Mouse (Mus musculus) lung, postnatal 14 days (tissue): ENCODE measurements at regions not wholly inside any gene's neighbourhood (a gene's known extent, or its start where the extent isn't known, plus 50 kb on each side); places are given as distances from the start of the nearest gene placed in this dataset.
A peak's percentile ranks its signal among the peaks of the same experiment; 100 is the strongest.

Experiments
- DNase-seq: peaks from one replicate; pipeline ENCODE4 v3.0.0; 2021

DNA sequence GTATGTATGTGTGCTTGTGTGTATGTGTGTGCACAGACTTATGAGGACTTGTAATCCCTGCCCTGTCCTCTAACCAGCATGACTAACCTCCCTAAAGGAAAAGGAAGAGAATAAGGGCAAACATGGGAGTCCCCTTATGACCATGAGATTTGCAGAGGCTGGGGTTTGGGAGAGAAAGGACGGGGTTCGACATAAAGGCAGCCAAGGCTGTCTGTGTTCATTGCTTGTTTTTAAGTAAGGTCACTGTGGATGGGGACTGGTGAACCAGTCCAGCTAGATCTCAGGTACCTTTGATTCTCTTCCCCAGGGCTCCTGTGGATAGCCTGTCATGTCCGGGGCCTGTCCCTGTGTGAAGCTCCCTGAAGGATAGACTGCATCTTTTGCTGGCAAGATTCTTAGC lies 55.6 kb downstream of the Irf2bp2 start:
- DNase-seq: no peak

DNA sequence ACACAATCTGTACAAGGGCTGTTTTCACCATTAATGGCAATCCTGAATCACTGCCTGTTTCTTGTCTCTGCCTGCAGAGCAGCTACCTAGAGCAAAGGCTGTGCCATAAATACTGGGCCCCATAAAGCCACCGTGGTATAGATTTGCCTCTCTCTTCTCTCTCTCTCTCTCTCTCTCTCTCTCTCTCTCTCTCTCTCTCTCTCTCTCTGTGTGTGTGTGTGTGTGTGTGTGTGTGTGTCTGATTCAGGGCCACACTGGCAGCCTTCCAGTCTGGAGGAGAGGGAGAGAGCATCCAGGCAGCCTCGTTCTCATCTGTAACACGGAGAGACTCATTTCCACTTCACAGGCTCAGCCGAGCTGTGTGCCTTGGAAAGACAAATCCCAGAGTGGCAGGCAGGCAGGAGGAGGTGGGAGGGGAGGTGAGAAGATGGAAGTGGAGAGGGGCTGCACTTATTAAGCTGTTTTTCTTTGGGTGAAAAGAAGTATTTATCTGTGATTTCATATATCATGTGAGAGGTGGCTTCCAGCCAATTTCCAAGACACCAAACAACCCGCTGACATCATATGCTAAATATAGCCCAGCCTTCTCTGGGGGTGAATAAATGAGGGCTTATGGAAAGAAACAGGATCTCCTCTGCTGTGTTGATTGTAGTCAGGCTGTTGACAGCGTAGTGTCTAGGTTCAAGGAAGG lies 56.7 kb downstream of the Irf2bp2 start:
- DNase-seq: peak; percentile 73

DNA sequence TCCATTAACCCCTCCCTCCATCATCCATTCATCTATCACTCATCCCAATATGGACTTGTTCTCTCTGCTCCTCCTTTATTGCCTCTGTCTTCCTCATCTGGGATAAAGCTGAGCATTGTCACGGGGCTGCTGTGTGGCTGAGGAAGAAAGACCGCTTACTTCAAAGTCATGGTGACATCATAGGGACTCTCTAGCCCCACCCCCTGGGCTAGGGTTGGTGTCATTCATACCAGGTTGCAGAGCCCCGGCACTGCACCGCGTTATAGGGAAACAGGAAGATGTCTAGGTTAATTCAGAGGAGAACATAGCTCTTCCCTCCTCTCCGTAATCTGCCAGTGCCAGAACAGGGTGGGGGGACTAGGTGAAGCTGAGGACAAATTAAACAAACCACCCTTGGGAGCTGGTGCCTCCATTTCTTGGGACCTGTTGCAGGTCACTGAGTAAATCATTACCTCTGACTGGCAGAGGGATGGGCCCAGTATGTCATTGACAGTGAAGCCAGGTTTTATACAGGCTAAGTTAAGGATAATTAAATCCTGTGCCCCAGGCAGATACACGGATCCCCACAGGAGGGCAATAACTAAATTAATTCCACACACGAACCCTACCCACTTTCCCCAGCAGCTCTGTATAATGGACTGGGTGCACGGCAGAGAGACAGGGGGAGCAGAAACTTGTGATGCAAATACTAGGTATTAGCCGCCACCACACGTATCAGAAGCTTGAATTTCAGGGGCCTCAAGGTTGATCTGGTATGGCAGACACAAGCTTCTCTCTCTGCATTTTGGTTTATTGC lies 57.5 kb downstream of the Irf2bp2 start:
- no peak for DNase-seq

DNA sequence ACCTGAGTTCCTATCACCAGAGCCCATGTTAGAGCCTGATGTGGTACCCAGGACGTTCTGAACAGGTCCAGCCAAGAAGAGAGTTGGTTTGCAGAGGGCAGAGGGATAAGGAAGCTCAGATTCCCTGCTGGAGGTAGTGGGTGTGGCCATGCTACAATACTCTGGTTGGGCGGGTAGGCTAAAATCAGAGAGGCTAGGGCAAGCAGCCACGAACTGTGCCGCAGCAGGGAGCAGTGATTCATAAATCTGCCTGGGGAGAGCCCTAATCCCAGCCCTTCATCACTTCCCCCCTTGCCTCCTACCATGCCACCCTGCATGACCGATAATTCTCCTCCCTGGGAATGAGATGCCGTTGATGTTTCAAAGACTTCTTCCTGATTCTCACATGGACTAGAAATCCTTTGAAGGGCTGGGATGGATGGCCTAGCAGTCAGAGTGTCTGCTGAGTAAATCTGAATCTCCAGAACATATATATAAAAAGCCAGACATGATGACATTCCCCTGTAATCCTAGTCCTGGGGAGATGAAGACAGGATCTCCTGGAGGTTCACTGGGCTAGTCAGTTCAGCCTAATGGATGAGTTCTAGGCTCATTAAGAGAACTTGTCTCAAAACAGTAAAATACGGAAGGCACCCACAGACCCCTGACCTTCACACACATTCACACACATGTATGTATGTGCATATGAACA lies 57.6 kb upstream of the Tarbp1 start:
- no peak for DNase-seq

DNA sequence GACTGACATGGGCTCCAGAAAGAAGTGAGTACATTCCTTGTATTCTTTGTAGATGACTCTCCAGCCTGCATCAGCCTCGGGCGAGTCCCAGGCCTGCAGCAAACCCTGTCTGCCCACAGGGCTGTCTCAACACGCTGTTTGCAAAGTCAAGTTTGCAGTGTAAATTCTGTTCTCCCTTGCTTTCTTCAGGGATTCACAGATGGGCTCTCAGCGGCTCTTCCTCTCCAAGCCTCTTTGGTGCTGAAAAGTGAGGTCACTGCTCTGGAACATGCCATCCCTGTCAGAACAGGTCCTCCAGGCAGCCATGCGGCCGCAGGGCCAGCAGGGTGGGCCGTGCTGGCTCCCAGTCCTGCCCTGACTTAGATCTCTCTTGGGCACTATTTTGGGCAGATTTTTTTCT lies 56.6 kb upstream of the Tarbp1 start:
- no peak for DNase-seq

DNA sequence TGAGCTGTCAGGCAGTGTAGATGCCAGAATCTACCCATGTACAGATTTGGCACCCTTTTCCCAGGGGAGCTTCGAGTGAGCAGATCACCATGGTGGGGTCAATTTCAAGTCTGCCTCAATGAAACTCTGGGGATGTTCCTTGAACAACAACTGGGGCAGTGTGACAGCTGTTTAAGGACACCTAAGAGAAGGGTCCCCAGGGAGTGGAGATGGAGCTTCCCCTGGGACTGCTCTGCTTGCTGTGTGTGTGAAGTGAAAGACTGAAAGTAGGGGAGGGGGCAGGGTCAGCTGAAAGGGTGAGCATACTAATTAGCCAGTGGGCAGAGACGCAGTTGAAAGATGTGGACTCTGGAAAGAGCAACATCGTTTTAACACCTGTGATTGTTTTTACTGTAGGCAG lies 54.5 kb upstream of the Tarbp1 start:
- DNase-seq: no peak

DNA sequence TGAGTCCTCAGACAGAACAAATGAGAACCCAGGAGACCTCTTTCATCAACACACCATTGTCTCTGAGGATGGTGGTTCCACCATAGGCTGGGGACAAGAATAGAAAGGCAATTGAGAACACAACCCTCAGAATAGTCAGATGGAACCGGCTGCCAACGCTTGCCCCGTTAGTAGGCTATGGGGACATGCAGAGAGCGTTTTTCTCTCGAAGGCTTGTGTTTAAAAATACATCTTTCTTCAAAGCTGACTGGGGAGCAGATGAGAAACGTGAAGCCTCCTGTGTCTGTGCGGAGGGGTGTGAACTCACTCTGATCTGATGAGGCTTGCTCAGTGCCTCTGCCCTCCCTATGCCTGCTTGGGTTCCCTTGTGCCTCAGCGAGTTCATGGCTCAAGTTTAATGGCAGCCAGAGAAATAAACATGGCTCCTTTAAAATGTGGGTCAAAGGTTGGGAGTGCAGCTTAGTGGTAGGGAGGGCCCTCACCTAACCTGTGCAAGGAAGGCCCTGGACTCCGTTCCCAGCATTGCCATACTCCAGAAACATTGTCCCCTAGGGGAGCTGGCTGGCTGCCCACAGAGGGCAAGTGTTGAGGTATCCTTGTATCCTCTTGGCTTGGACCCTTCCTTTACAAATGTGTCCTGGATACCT lies 53.7 kb upstream of the Tarbp1 start:
- no peak for DNase-seq

DNA sequence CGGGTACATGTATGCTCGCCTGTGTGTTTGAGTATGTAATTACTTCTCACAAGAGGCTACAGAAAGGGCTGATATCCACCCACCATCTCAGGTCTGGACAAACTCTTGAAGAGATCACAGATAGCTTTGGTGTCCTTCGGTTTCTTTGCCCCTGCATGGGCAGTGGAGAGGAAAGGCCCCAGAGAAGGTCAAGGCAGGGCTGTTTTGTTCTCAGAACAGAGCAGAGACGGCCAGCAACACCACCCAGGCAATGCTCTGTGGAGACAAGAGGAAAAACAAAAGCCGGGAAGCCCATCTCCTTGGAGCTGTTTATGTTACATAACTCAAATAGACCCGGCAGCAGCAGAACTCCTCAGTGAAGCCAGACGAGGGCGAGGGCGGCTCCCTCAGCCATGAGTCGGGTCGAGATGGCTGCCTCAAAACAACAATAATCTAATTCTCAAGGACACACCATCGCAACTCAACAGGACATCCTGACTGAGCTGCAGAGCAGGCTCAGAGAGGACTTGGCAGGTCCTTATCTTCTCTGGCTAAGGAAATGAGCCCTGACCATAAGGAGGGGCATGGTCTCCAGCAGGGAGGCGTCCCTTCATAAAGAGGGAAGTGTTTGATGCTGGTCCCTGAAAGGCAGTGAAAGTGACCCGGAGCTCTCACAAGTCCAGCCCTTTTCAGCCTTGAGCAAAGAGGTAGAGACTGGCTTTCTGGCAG lies 52.2 kb upstream of the Tarbp1 start:
- peak; percentile 78 for DNase-seq

DNA sequence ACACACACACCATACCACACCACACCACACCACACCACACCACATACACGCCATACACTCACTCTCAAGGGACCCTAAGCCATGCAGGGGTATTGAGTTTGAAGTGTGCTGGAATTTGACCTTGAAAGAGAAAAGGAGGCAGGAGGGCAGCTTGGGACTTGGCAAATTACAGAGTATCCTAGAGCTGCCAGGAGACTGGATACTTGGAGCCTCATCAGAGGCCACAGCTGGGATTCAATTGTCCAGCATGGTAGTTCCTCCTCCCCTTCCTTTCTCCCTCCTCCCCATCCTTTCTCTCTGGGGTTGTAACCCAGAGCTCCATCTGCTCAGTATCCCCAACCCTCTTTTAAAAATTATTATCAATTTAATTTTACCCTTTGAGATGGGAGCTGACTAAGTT lies 50.7 kb upstream of the Tarbp1 start:
- no peak for DNase-seq
